Mouse (Mus musculus): Measurements from ENCODE around the gene Hsp90ab1.

Gene Hsp90ab1

GRCm38 (mm10) chr17:45595736-45596390 lies 22.8 kb upstream of the Hsp90ab1 start:
- peak; percentile 47 for DNase-seq

DNA sequence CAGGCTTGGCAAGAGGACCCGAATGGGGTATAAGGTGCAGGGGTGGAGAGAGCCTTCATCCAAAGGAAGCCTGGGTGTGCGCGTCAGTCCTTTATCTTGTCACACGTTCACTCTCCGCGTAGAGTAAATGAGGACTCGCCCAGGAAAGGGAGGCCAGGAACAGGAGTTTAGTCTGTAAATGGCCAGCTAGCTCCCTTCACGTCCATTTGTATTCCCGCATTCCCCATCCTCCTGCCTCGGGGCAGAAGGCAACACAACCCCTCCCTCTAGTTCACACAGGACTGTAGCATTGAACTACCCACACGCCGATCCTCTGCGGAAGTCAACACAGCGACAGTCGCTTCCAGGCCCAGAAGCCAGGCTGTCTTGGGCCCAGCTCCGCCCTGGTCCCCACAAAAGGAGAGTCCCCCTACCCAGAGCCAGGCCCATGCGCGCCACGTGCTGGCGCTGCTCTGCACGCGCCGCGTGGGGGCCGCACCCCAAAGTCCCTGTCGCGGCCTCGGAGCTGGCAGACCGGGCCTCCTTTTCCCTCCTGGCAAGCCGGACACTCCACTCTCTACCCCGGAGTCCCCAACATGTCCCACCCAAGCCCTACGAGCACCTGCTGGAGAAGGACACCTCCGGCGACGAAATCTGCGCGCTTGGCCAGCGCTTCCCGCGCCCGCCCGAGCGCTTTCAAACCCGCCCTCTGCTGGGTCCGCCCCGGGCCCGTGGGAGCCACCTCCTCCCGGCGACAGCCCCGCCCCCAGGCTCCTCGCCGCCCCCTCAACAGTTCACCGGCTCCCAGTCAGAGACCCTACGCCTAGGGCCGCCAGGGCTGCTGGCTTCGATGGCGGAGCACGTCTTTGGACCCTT lies 22.0 kb upstream of the Hsp90ab1 start:
- peak; percentile 85 for DNase-seq

DNA sequence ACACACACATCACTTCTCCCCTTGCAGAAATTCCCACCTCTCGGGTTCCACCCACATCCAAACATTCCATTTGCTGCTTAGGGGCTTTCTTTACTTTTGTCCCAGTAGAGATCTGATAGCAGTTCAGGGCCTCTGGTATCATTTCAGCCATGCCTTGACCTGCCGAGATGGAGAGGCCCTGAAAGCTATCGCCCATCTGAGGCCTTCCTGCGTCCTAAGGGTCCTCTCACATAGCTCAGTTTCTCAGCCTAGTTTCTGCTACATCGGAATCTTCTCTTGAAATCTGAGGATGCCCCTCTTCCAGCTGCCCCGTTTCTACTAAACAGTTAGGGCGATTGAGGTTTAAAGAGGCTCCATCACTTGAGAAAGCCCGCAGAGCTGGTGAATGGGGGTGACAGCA lies 21.1 kb upstream of the Hsp90ab1 start:
- peak; percentile 23 for DNase-seq

GRCm38 (mm10) chr17:45593479-45593878 lies 20.4 kb upstream of the Hsp90ab1 start:
- peak; percentile 65 for DNase-seq

DNA sequence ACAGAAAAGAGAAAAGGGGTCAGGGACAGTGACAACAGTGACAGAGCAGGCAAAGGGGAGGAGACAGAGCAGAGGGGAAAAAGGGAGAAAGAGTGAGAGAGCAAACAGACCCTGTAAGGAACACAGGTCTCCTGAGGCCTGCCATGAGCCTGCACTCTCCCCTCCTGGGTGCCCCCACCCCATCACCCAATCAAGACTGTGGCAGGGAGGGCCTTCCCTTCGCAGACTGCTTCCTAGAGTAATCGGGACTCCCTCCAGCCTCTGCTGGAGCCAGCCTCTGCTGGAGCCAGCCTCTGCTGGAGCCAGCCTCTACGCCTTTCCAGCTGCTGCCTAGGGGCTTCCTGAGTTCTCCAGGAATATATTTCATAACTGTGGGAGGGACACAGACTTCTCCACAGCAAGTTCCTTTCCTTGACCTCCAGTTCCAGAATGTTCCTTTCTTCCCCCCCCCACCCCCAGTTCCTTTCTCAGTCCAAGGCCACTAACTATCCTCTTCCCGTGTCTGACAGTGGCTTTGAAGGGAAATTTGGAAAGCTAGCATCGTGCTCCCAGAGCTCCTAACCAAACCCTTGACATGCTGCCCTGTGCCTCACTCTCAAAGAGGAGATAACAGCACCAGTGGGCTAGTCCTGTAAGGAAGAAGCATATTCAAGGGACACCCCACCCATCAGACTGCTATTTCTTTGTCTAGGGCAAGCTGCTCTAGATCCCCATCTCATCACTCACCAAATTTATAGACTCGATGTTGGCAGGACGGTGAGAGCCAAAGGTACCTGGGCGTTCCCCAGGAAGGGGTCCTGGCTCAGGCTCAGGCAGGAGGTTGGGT lies 19.7 kb upstream of the Hsp90ab1 start:
- DNase-seq: peak; percentile 57

GRCm38 (mm10) chr17:45591701-45592605 lies 18.9 kb upstream of the Hsp90ab1 start:
- peak; percentile 75 for DNase-seq

GRCm38 (mm10) chr17:45590410-45590809 lies 17.3 kb upstream of the Hsp90ab1 start:
- peak; percentile 28 for DNase-seq

DNA sequence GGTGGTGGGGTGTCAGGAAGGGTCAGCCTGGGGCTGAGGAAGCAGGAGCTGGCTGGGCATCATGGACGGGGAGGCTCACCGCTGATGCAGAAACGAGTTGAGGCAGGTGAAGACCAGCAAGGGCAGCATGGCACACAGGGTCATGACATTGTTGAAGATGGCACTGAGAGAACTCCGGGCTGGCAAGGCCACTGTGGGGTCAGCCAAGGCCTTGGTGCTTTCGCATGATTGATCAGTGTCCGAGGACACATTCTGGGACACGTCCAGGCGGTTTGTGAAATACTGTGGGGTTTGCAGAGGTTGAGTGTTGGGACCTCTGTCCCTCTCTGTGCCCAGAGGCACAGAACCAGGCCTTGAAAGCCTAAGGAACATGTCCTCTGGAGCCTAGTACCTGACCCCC lies 16.8 kb upstream of the Hsp90ab1 start:
- peak; percentile 39 for DNase-seq

DNA sequence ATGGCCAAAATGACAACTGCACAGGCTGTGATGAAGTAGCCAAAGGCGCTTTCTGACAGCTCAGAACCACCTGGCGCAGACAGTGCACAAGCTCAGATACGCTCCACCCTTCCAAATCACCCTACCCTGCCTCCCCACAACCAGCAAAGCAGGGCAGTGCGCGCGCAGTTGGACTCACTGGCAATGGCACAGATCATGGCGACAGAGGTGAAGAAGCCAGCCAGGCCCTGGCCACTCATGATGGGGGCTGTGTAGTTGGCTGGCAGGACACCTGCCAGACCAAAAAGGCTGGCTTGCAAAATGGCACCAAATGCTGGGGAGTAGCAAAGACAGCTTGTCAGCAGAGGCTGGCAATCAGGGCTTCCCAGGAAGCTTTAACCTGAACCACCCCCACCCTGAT lies 16.2 kb upstream of the Hsp90ab1 start:
- peak; percentile 67 for DNase-seq

GRCm38 (mm10) chr17:45588370-45588769 lies 15.3 kb upstream of the Hsp90ab1 start:
- DNase-seq: peak; percentile 36

- no peak for DNase-seq
Measured at GRCm38 (mm10) chr17:45586449-45586837, 13.4 kb upstream of the Hsp90ab1 start.

DNA sequence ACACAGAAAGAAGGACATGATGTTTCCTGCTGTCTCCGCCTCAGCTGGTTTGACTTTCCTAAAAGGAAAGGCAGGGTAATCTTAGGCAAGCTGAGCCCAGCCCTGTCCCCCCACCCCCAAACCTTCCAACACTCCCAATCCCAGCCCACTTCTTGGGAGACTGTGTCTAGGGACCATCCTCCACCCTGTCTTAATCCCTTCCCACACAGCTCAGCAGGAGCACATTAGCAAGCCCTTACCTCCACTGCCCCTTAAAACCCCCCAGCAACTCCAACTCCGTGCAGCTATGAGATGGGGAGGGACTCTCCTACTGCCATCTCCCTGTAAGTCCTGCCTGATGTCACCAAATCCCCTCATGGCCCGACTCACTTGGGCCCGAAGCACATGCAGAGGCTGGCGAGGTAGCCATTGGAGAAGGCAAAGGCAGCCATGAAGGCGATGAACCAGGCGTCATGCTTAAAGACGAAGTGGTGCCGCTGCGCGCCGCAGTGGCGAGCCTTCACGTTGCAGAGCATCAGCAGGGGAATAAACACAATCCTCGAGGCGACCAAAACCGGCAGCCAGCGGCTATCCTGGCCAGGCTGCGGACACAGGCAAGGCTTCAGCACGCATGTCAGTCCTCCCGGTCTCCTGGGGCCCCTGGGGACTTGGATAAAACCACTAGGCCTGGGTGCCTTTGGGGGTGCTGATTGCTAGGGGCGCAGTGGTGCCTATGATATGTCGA lies 12.8 kb upstream of the Hsp90ab1 start:
- peak; percentile 39 for DNase-seq

GRCm38 (mm10) chr17:45584939-45585678 lies 12.0 kb upstream of the Hsp90ab1 start:
- peak; percentile 83 for DNase-seq

GRCm38 (mm10) chr17:45584096-45584896 lies 11.2 kb upstream of the Hsp90ab1 start:
- DNase-seq: peak; percentile 85

DNA sequence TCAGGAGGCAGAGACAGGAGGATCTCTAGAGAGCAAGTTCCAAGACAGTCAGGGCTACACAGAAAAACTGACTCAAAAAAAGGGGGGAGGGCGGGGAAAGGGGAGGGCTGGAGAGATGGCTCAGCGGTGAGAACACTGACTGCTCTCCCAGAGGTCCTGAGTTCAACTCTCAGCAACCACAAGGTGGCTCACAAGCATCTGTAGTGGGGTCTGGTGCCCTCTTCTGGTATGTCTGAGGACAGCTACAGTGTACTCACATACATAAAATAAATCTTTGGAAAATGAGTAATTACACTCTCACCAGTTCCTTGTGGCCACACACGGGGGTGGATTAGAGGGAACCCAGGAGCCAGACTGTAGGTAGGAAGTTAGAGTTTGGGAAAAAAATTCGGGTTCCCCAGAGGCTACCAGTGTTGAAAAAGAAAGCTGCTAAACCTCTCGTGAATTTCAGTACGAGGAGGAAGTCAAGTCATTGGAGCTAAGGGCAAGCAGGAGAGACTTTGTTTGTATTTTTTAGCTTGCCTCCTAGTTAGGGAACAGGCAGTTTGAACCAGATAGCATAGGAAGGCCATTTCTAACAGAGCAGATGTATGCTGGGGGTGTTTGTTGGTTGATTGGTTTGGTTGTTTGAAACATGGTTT lies 9.8 kb upstream of the Hsp90ab1 start:
- DNase-seq: no peak

GRCm38 (mm10) chr17:45582188-45582587 lies 9.1 kb upstream of the Hsp90ab1 start:
- no peak for DNase-seq

DNA sequence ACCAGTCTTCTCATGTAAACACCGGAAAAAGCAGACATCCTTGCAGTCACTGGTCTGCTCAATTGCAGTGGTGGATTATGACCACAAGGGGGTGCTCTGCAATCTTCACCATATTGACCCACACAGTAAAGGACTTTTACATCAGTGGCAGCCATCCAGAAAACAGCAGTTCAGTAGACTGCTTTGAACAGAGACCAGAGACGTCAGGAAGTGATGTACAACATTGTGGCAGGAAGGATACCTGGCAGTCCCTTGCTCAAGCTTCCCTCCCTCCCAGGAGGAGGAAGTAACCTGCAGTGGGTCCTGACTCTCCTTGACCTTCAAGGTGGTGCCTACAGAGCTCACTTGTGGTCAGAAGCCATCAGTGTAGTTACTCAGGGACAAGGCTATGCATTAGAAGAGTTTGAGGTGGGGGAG lies 8.5 kb upstream of the Hsp90ab1 start:
- peak; percentile 78 for DNase-seq

DNA sequence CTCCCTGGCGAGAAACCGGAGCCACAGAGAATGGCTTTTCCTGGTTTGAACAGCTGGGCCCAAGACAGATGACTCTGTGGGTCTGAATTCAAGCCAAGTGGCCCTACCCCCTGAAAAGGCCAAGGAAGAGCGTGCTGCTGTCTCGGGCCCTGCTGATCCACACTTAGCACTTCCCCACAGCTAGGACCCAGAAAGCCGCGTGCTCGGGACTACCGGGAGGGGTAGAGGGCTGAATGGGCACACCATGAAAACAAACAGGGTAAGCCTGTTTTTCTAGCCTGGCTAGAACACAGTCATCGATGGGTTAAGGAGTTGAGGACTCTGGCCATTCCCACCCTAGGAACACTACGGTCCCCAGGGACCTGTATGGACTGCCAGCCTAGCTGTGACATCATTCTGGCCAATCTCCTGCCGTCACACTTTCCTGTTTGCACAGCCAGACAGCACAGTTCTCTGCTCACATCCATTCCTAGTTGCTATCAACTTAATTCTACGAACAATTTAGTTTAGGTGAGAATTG lies 7.9 kb upstream of the Hsp90ab1 start:
- DNase-seq: no peak

- DNase-seq: no peak
Measured at GRCm38 (mm10) chr17:45579554-45579953, 6.5 kb upstream of the Hsp90ab1 start.

Measured in cerebellum, adult 9-11 months (tissue).